Mouse (Mus musculus): Measurements from ENCODE around the gene Rnf26. TPM values are rescaled to one million over a fixed set of nuclear protein-coding genes. Genes with fewer than 3 reads are reported as not detected.
A peak's percentile ranks its signal among the peaks of the same experiment; 100 is the strongest.

Gene Rnf26
- polyA plus RNA-seq, 1 experiment, result not detected

- TF ChIP-seq POLR2A (IDR thresholded peaks at IDR 0.05; ENCODE audit: insufficient read depth, low read depth, low read length) (no peak), CTCF (IDR thresholded peaks at IDR 0.05; ENCODE audit: insufficient read depth, low read depth, low read length) (no peak)
- 50% methylated on average over 3 of the region's 3 CpGs for WGBS
- H3K4me3 ChIP-seq (ENCODE audit: insufficient read depth, low read depth, low read length), result no peak overlapping the region
- peaks cover 21% of the 10 kb centered on the region for H3K4me1 ChIP-seq (ENCODE audit: control insufficient read depth, insufficient read depth, low read length)
- no peak overlapping the region for H3K27ac ChIP-seq (ENCODE audit: insufficient read depth, low read depth, low read length)
These were observed 14.1 kb upstream of the Rnf26 start for GRCm38 (mm10) chr9:44127351-44127801.

- H3K4me1 ChIP-seq (ENCODE audit: control insufficient read depth, insufficient read depth, low read length), result peaks cover 21% of the 10 kb centered on the region
- no peak overlapping the region for H3K4me3 ChIP-seq (ENCODE audit: insufficient read depth, low read depth, low read length)
- TF ChIP-seq CTCF (IDR thresholded peaks at IDR 0.05; ENCODE audit: insufficient read depth, low read depth, low read length) (no peak), POLR2A (IDR thresholded peaks at IDR 0.05; ENCODE audit: insufficient read depth, low read depth, low read length) (no peak)
- WGBS, result 78% methylated on average over 3 of the region's 3 CpGs
- no peak overlapping the region for H3K27ac ChIP-seq (ENCODE audit: insufficient read depth, low read depth, low read length)
These were observed 13.4 kb upstream of the Rnf26 start for GRCm38 (mm10) chr9:44126746-44127145.

- Histone ChIP-seq H3K27ac (ENCODE audit: insufficient read depth, low read depth, low read length) (no peak overlapping the region), H3K4me3 (ENCODE audit: insufficient read depth, low read depth, low read length) (no peak overlapping the region), H3K4me1 (ENCODE audit: control insufficient read depth, insufficient read depth, low read length) (peaks cover 13% of the 10 kb centered on the region)
- TF ChIP-seq CTCF (IDR thresholded peaks at IDR 0.05; ENCODE audit: insufficient read depth, low read depth, low read length), result no peak; the same call in 1 of the 2 replicates
- TF ChIP-seq POLR2A (IDR thresholded peaks at IDR 0.05; ENCODE audit: insufficient read depth, low read depth, low read length), result no peak
- 22% methylated on average over 18 of the region's 18 CpGs for WGBS
These were observed 12.5 kb upstream of the Rnf26 start for GRCm38 (mm10) chr9:44125546-44126428.

- H3K4me3 ChIP-seq (ENCODE audit: insufficient read depth, low read depth, low read length), result no peak overlapping the region
- no peak overlapping the region for H3K27ac ChIP-seq (ENCODE audit: insufficient read depth, low read depth, low read length)
- TF ChIP-seq CTCF (IDR thresholded peaks at IDR 0.05; ENCODE audit: insufficient read depth, low read depth, low read length) (no peak), POLR2A (IDR thresholded peaks at IDR 0.05; ENCODE audit: insufficient read depth, low read depth, low read length) (no peak)
- WGBS, result 75% methylated on average over 5 of the region's 5 CpGs
- peaks cover 6% of the 10 kb centered on the region for H3K4me1 ChIP-seq (ENCODE audit: control insufficient read depth, insufficient read depth, low read length)
These were observed 11.7 kb upstream of the Rnf26 start for GRCm38 (mm10) chr9:44125026-44125425.

GRCm38 (mm10) chr9:44124317-44124716 is 11.0 kb upstream of the Rnf26 start:
- H3K4me3 ChIP-seq (ENCODE audit: insufficient read depth, low read depth, low read length), result no peak overlapping the region

GRCm38 (mm10) chr9:44119948-44120465 is 6.7 kb upstream of the Rnf26 start:
- 85% methylated on average over 8 of the region's 8 CpGs for WGBS
- Histone ChIP-seq H3K4me1 (ENCODE audit: control insufficient read depth, insufficient read depth, low read length) (no peaks in the 10 kb centered on the region), H3K27ac (ENCODE audit: insufficient read depth, low read depth, low read length) (no peak overlapping the region), H3K4me3 (ENCODE audit: insufficient read depth, low read depth, low read length) (no peak overlapping the region)
- no peak for TF ChIP-seq POLR2A (IDR thresholded peaks at IDR 0.05; ENCODE audit: insufficient read depth, low read depth, low read length)
- TF ChIP-seq CTCF (IDR thresholded peaks at IDR 0.05; ENCODE audit: insufficient read depth, low read depth, low read length), result no peak

More at GRCm38 (mm10) chr9:44124317-44124716, 11.0 kb upstream of the Rnf26 start:
- no peak overlapping the region for H3K27ac ChIP-seq (ENCODE audit: insufficient read depth, low read depth, low read length)
- WGBS, result 62% methylated on average over 6 of the region's 6 CpGs
- no peak for TF ChIP-seq CTCF (IDR thresholded peaks at IDR 0.05; ENCODE audit: insufficient read depth, low read depth, low read length)
- TF ChIP-seq POLR2A (IDR thresholded peaks at IDR 0.05; ENCODE audit: insufficient read depth, low read depth, low read length), result no peak
- H3K4me1 ChIP-seq (ENCODE audit: control insufficient read depth, insufficient read depth, low read length), result no peaks in the 10 kb centered on the region

GRCm38 (mm10) chr9:44119011-44119410 is 5.7 kb upstream of the Rnf26 start:
- TF ChIP-seq CTCF (IDR thresholded peaks at IDR 0.05; ENCODE audit: insufficient read depth, low read depth, low read length) (peak; percentile 29; the same call in 1 of the 2 replicates), POLR2A (IDR thresholded peaks at IDR 0.05; ENCODE audit: insufficient read depth, low read depth, low read length) (no peak)
- WGBS, result 62% methylated on average over 5 of the region's 5 CpGs
- Histone ChIP-seq H3K4me1 (ENCODE audit: control insufficient read depth, insufficient read depth, low read length) (no peaks in the 10 kb centered on the region), H3K27ac (ENCODE audit: insufficient read depth, low read depth, low read length) (no peak overlapping the region), H3K4me3 (ENCODE audit: insufficient read depth, low read depth, low read length) (no peak overlapping the region)

- TF ChIP-seq POLR2A (IDR thresholded peaks at IDR 0.05; ENCODE audit: insufficient read depth, low read depth, low read length), result no peak
- no peak for TF ChIP-seq CTCF (IDR thresholded peaks at IDR 0.05; ENCODE audit: insufficient read depth, low read depth, low read length)
- 90% methylated on average over 4 of the region's 4 CpGs for WGBS
- Histone ChIP-seq H3K4me3 (ENCODE audit: insufficient read depth, low read depth, low read length) (no peak overlapping the region), H3K4me1 (ENCODE audit: control insufficient read depth, insufficient read depth, low read length) (peaks cover 11% of the 10 kb centered on the region; the same call in 1 of the 2 replicates), H3K27ac (ENCODE audit: insufficient read depth, low read depth, low read length) (no peak overlapping the region)
These were observed 2.9 kb upstream of the Rnf26 start for GRCm38 (mm10) chr9:44116182-44116581.

- H3K27ac ChIP-seq (ENCODE audit: insufficient read depth, low read depth, low read length), result no peak overlapping the region
- 94% methylated on average over 9 of the region's 9 CpGs for WGBS
- peaks cover 11% of the 10 kb centered on the region; the same call in 1 of the 2 replicates for H3K4me1 ChIP-seq (ENCODE audit: control insufficient read depth, insufficient read depth, low read length)
- no peak overlapping the region for H3K4me3 ChIP-seq (ENCODE audit: insufficient read depth, low read depth, low read length)
- TF ChIP-seq POLR2A (IDR thresholded peaks at IDR 0.05; ENCODE audit: insufficient read depth, low read depth, low read length), result no peak
- TF ChIP-seq CTCF (IDR thresholded peaks at IDR 0.05; ENCODE audit: insufficient read depth, low read depth, low read length), result no peak
These were observed 2.3 kb upstream of the Rnf26 start for GRCm38 (mm10) chr9:44115599-44115998.
